Mouse (Mus musculus): ENCODE measurements around the gene Zfp12. TPM values are rescaled to one million over a fixed set of nuclear protein-coding genes. Genes with fewer than 3 reads are reported as not detected.
A peak's percentile ranks its signal among the peaks of the same experiment; 100 is the strongest.
"Not testable (repeated sequence)": the region's sequence is repeated elsewhere in the genome, so short reads cannot be mapped to it uniquely, and the experiment has no call there.

Gene Zfp12
- 14.8 and 17.0 TPM in 2 replicates for polyA plus RNA-seq (2015; fragmentation: Nextera tagmentation; extraction: Ambion mirVana)

DNA sequence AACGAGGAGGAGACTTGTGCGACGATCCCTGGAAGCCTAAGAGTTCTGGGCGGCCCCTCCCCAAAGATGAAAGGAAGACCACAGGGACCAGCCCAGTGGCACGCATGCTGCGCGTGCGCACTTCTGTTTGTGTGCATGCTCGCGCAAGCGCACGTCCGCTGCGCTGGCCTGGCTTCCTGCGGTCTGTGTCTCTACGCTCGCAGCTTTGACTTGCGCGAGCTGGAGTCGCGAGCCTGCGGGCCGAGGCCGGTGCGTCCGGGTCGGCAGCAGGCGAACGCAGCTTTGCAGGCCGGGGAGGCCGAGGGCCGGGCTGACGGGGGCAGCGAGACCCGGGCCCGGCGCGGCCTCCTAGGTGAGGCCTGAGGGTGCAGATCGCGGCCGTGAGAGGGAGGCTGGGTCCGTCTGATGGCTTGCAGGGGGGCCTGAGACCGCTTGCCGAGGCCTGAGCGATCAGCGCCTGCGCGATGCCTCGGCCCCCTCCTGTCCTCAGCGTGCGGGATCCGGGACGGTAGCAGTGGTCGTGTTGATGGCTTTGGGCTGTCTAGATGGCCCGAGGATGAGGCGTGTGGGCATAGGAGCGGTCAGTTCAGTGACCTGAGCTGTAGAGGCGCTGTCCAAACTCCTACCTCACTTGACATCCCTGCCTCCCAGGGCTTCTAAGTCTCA, at the start of gene Zfp12:
Gene Zfp12, plus strand, starts transcription at position 136 of the 666 bp plus-strand sequence.
- Histone ChIP-seq H3K4me1 (peaks cover 10% of the 10 kb centered on the region), H3K27ac (peak within 1 kb of the TSS; percentile 99), H3K4me3 (peak within 1 kb of the TSS; percentile 91), H3K36me3 (peaks cover 27% of the 10 kb centered on the region), H3K27me3 (no peaks in the 10 kb centered on the region), H3K4me2 (peak within 1 kb of the TSS; percentile 82), H3K9me3 (no peaks in the 10 kb centered on the region), H3K9ac (peak within 1 kb of the TSS; percentile 96)
- ATAC-seq (ENCODE audit: insufficient number of reproducible peaks, low FRiP score, low TSS enrichment, low read depth), result peak; percentile 95
- under 1% methylated on average over 58 of the region's 58 CpGs for WGBS

DNA sequence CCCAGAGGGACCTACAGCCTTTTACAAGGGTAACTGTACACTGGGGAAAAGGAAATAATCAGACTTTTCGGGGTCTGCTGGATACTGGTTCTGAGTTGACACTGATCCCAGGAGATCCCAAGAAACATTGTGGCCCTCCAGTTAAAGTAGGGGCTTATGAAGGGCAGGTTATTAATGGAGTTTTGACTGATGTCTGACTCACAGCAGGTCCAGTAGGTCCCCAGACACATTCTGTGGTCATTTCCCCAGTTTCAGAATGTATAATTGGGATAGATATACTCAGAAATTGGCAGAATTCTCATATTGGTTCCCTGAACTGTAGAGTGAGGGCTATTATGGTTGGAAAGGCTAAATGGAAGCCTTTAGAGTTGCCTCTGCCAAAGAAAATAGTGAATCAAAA, 46.9 kb upstream of the Zfp12 start:
- not testable (repeated sequence) for H3K9ac ChIP-seq; H3K4me3 ChIP-seq; H3K27me3 ChIP-seq; H3K4me2 ChIP-seq; H3K27ac ChIP-seq; ATAC-seq (ENCODE audit: insufficient number of reproducible peaks, low FRiP score, low TSS enrichment, low read depth); H3K9me3 ChIP-seq; H3K36me3 ChIP-seq; H3K4me1 ChIP-seq
- WGBS, result 86% methylated on average over 1 of the region's 1 CpGs

- ATAC-seq (ENCODE audit: insufficient number of reproducible peaks, low FRiP score, low TSS enrichment, low read depth), result no peak
- Histone ChIP-seq H3K4me3 (no peak overlapping the region), H3K27ac (no peak overlapping the region), H3K4me2 (no peak overlapping the region), H3K9me3 (no peaks in the 10 kb centered on the region), H3K4me1 (no peaks in the 10 kb centered on the region), H3K36me3 (no peaks in the 10 kb centered on the region), H3K9ac (no peak overlapping the region), H3K27me3 (no peaks in the 10 kb centered on the region)
- 87% methylated on average over 8 of the region's 8 CpGs for WGBS
Measured at GRCm38 (mm10) chr5:143192806-143193205, 42.2 kb upstream of the Zfp12 start.

- 64% methylated on average over 8 of the region's 8 CpGs for WGBS
- H3K4me1 ChIP-seq; H3K9ac ChIP-seq; ATAC-seq (ENCODE audit: insufficient number of reproducible peaks, low FRiP score, low TSS enrichment, low read depth); H3K27ac ChIP-seq; H3K4me2 ChIP-seq; H3K9me3 ChIP-seq; H3K27me3 ChIP-seq; H3K4me3 ChIP-seq; H3K36me3 ChIP-seq: not testable (repeated sequence)
Measured at GRCm38 (mm10) chr5:143194747-143195146, 40.2 kb upstream of the Zfp12 start.

GRCm38 (mm10) chr5:143195166-143195565, 39.8 kb upstream of the Zfp12 start:
- Histone ChIP-seq H3K4me3 (no peak overlapping the region), H3K27ac (no peak overlapping the region), H3K4me2 (no peak overlapping the region), H3K36me3 (no peaks in the 10 kb centered on the region), H3K9me3 (no peaks in the 10 kb centered on the region), H3K4me1 (no peaks in the 10 kb centered on the region), H3K27me3 (no peaks in the 10 kb centered on the region), H3K9ac (no peak overlapping the region)
- WGBS, result 73% methylated on average over 2 of the region's 2 CpGs
- ATAC-seq (ENCODE audit: insufficient number of reproducible peaks, low FRiP score, low TSS enrichment, low read depth), result no peak

DNA sequence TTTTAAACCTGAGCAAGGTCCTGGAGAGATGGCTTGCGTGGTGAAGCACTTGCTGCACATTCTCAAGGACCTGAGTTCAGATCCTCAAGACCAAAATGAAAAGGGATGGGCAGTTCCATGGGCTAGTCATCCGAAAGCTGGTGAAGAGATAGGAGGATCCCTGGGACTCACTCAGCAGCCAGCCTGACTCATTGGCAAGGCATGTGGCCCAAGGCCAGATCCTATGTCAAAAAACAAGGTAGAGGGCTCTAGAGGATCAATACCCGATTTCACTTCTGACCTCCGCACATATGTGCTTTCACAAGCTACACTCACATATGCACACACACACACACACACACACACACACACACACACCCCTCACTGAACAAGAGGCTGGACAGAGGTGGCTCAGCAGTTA, 38.5 kb upstream of the Zfp12 start:
- ATAC-seq (ENCODE audit: insufficient number of reproducible peaks, low FRiP score, low TSS enrichment, low read depth), result no peak
- H3K4me3 ChIP-seq, result no peak overlapping the region
- no peak overlapping the region for H3K4me2 ChIP-seq
- no peak overlapping the region for H3K9ac ChIP-seq
- H3K36me3 ChIP-seq, result no peaks in the 10 kb centered on the region
- 84% methylated on average over 4 of the region's 4 CpGs for WGBS
- no peaks in the 10 kb centered on the region for H3K9me3 ChIP-seq
- H3K4me1 ChIP-seq, result no peaks in the 10 kb centered on the region
- no peak overlapping the region for H3K27ac ChIP-seq
- no peaks in the 10 kb centered on the region for H3K27me3 ChIP-seq

GRCm38 (mm10) chr5:143205015-143205414, 29.9 kb upstream of the Zfp12 start:
- H3K27ac ChIP-seq, result no peak overlapping the region
- no peak overlapping the region for H3K4me2 ChIP-seq
- H3K36me3 ChIP-seq, result no peaks in the 10 kb centered on the region
- H3K4me1 ChIP-seq, result no peaks in the 10 kb centered on the region
- H3K9ac ChIP-seq, result no peak overlapping the region
- no peak overlapping the region for H3K4me3 ChIP-seq
- H3K27me3 ChIP-seq, result no peaks in the 10 kb centered on the region
- WGBS, result 75% methylated on average over 3 of the region's 3 CpGs
- peaks cover 5% of the 10 kb centered on the region; the same call in 1 of the 2 replicates for H3K9me3 ChIP-seq
- ATAC-seq (ENCODE audit: insufficient number of reproducible peaks, low FRiP score, low TSS enrichment, low read depth), result no peak

DNA sequence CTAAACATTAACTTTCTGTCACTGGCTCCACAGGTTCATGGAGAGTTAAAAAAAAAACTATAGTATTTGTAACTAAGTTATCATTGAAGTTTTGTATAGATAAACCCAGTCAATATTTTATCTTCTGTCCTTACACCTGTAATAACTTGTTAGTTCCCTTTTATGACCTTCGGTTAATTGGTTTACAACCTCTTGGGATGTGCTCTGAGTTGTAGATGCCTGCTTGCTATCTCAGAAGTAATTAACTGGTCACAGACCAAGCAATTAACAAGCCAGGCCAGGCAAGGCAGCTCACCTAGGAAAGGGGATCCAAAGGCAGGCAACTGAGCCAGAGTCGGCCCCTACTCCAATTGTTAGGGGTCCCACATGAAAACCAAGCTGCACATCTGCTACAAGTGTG, 21.1 kb upstream of the Zfp12 start:
- WGBS, result 56% methylated on average over 2 of the region's 2 CpGs

GRCm38 (mm10) chr5:143220996-143221395, 14.0 kb upstream of the Zfp12 start:
- H3K27me3 ChIP-seq, result no peaks in the 10 kb centered on the region
- 78% methylated on average over 5 of the region's 5 CpGs for WGBS
- H3K27ac ChIP-seq, result no peak overlapping the region
- no peak overlapping the region for H3K4me3 ChIP-seq
- H3K36me3 ChIP-seq, result no peaks in the 10 kb centered on the region
- H3K4me1 ChIP-seq, result no peaks in the 10 kb centered on the region
- H3K9me3 ChIP-seq, result no peaks in the 10 kb centered on the region
- H3K4me2 ChIP-seq, result no peak overlapping the region
- ATAC-seq (ENCODE audit: insufficient number of reproducible peaks, low FRiP score, low TSS enrichment, low read depth), result no peak
- H3K9ac ChIP-seq, result no peak overlapping the region

More for the DNA sequence above, 21.1 kb upstream of the Zfp12 start:
- Histone ChIP-seq H3K9ac (no peak overlapping the region), H3K9me3 (0 out of 2 replicates have a peak, but pooled peaks cover under 1% of the 10 kb centered on the region), H3K4me3 (no peak overlapping the region), H3K4me2 (no peak overlapping the region), H3K27me3 (no peaks in the 10 kb centered on the region), H3K4me1 (no peaks in the 10 kb centered on the region), H3K27ac (no peak overlapping the region), H3K36me3 (no peaks in the 10 kb centered on the region)
- ATAC-seq (ENCODE audit: insufficient number of reproducible peaks, low FRiP score, low TSS enrichment, low read depth), result no peak

- Histone ChIP-seq H3K9me3 (no peaks in the 10 kb centered on the region), H3K4me2 (no peak overlapping the region), H3K9ac (no peak overlapping the region), H3K36me3 (no peaks in the 10 kb centered on the region), H3K4me1 (no peaks in the 10 kb centered on the region), H3K27me3 (no peaks in the 10 kb centered on the region), H3K4me3 (no peak overlapping the region), H3K27ac (no peak overlapping the region)
- 52% methylated on average over 1 of the region's 1 CpGs for WGBS
- no peak for ATAC-seq (ENCODE audit: insufficient number of reproducible peaks, low FRiP score, low TSS enrichment, low read depth)
Measured at GRCm38 (mm10) chr5:143222287-143222686, 12.7 kb upstream of the Zfp12 start.

DNA sequence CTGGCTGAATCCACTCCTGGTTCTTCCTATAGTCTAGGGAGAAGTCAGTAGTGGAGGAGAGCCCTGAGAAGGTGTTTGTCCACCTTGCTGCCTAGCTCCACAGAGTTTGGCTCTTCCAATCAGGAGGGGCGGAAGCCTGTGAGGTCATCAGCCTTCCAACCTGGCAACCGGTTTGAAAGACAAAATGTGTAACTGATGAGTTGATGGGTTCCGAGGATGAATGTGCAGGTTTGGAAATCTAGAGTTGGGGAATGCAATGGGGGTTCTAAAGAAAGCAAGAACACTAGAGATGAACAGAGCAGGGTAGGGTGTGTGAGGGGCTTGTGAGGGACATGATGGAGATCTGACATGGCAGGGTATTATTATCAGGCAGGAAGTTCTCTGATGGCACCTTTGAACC, 8.2 kb upstream of the Zfp12 start, which contains the start of gene Spdye4a:
Gene Spdye4a, minus strand, starts transcription at position 101 of the 400 bp plus-strand sequence.
- Histone ChIP-seq H3K36me3 (no peaks in the 10 kb centered on the region), H3K27ac (no peak within 1 kb of the TSS), H3K27me3 (no peaks in the 10 kb centered on the region), H3K9me3 (no peaks in the 10 kb centered on the region), H3K9ac (no peak within 1 kb of the TSS), H3K4me3 (no peak within 1 kb of the TSS), H3K4me1 (no peaks in the 10 kb centered on the region), H3K4me2 (no peak within 1 kb of the TSS)
- ATAC-seq (ENCODE audit: insufficient number of reproducible peaks, low FRiP score, low TSS enrichment, low read depth), result no peak
- WGBS, result 80% methylated on average over 3 of the region's 3 CpGs

DNA sequence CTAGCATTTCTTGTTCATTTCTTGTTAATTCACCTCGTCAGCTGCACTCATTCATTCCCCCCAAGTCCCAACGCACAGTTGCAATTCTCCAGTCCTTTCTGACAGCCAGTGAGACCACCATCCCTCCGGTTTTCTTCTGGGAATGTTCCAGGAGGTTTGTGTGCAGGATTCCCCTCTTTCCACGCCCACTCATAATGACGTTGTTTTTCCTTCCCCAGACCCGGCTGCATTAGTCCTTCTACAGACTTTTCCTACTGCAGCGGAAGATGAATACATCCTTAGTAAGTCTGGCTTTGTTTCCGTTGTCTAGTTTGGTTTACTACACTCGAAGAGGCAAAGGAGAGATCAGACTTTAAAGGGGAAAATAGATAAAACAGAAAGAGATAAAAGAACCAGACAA, 1.1 kb downstream of the Zfp12 start:
- peak overlapping the region; percentile 91 for H3K4me3 ChIP-seq
- peak overlapping the region; percentile 82 for H3K4me2 ChIP-seq
- no peaks in the 10 kb centered on the region for H3K27me3 ChIP-seq
- H3K9ac ChIP-seq, result peak overlapping the region; percentile 96; the same call in 1 of the 2 replicates
- no peak for ATAC-seq (ENCODE audit: insufficient number of reproducible peaks, low FRiP score, low TSS enrichment, low read depth)
- no peaks in the 10 kb centered on the region for H3K9me3 ChIP-seq
- WGBS, result 37% methylated on average over 9 of the region's 9 CpGs
- H3K27ac ChIP-seq, result no peak overlapping the region; the same call in 1 of the 2 replicates
- peaks cover 10% of the 10 kb centered on the region for H3K4me1 ChIP-seq
- peaks cover 36% of the 10 kb centered on the region for H3K36me3 ChIP-seq
